Mouse (Mus musculus): Measurements from ENCODE around the gene Cdc42se2. TPM values are rescaled to one million over a fixed set of nuclear protein-coding genes. Genes with fewer than 3 reads are reported as not detected.

The Cdc42se2 gene
- 100 to 1,000 TPM; 143 to 149 TPM for total RNA-seq (2021)

GRCm38 (mm10) chr11:54787488-54788474 is at the start of gene Cdc42se2:
Gene Cdc42se2 (minus strand): TSS chr11:54787675.
- intact Hi-C loops (cut with DNase I), result loop anchor here (2.0 kb wide), 2 partner anchors 73 to 85 kb away; partner anchors contain the start of gene Lyrm7
- DNase-seq (ENCODE audit: low spot score in 2 of 2), result peak; percentile 96 to 98

GRCm38 (mm10) chr11:54836106-54836505 is 48.6 kb upstream of the Cdc42se2 start:
- intact Hi-C loops (cut with DNase I), result no loop called here
- DNase-seq (ENCODE audit: low spot score in 2 of 2), result no peak

- intact Hi-C loops (cut with DNase I), result loop anchor here (1.0 to 5.0 kb wide), 2 partner anchors 29 to 107 kb away; no protein-coding TSS in a partner anchor
- DNase-seq (ENCODE audit: low spot score in 2 of 2), result no peak
Measured at GRCm38 (mm10) chr11:54834596-54834995, 47.1 kb upstream of the Cdc42se2 start.

- intact Hi-C loops (cut with DNase I), result loop anchor here (1.0 to 5.0 kb wide), 3 partner anchors 29 to 107 kb away; no protein-coding TSS in a partner anchor
- DNase-seq (ENCODE audit: low spot score in 2 of 2), result peak; percentile 75 to 97
Measured at GRCm38 (mm10) chr11:54833833-54834232, 46.4 kb upstream of the Cdc42se2 start.

GRCm38 (mm10) chr11:54826819-54827218 is 39.3 kb upstream of the Cdc42se2 start:
- intact Hi-C loops (cut with DNase I), result no loop called here

GRCm38 (mm10) chr11:54825774-54826173 is 38.3 kb upstream of the Cdc42se2 start:
- intact Hi-C loops (cut with DNase I), result no loop called here
- DNase-seq (ENCODE audit: low spot score in 2 of 2), result no peak

More at GRCm38 (mm10) chr11:54826819-54827218, 39.3 kb upstream of the Cdc42se2 start:
- DNase-seq (ENCODE audit: low spot score in 2 of 2), result no peak

- peak; percentile 35 to 81 for DNase-seq (ENCODE audit: low spot score in 2 of 2)
- intact Hi-C loops (cut with DNase I), result no loop called here
Measured at GRCm38 (mm10) chr11:54823467-54823866, 36.0 kb upstream of the Cdc42se2 start.

- intact Hi-C loops (cut with DNase I), result no loop called here
- DNase-seq (ENCODE audit: low spot score in 2 of 2), result no peak
Measured at GRCm38 (mm10) chr11:54819489-54819888, 32.0 kb upstream of the Cdc42se2 start.

GRCm38 (mm10) chr11:54817449-54817848 is 30.0 kb upstream of the Cdc42se2 start:
- no peak for DNase-seq (ENCODE audit: low spot score in 2 of 2)
- intact Hi-C loops (cut with DNase I), result no loop called here

GRCm38 (mm10) chr11:54815659-54816058 is 28.2 kb upstream of the Cdc42se2 start:
- DNase-seq (ENCODE audit: low spot score in 2 of 2), result no peak
- intact Hi-C loops (cut with DNase I), result no loop called here

GRCm38 (mm10) chr11:54812812-54813516 is 25.5 kb upstream of the Cdc42se2 start:
- intact Hi-C loops (cut with DNase I), result no loop called here
- peak; percentile 57 to 78 for DNase-seq (ENCODE audit: low spot score in 2 of 2)

- DNase-seq (ENCODE audit: low spot score in 2 of 2), result no peak
- intact Hi-C loops (cut with DNase I), result no loop called here
Measured at GRCm38 (mm10) chr11:54812314-54812713, 24.8 kb upstream of the Cdc42se2 start.

- no peak for DNase-seq (ENCODE audit: low spot score in 2 of 2)
- intact Hi-C loops (cut with DNase I), result no loop called here
Measured at GRCm38 (mm10) chr11:54811054-54811453, 23.6 kb upstream of the Cdc42se2 start.

- no peak for DNase-seq (ENCODE audit: low spot score in 2 of 2)
- intact Hi-C loops (cut with DNase I), result no loop called here
Measured at GRCm38 (mm10) chr11:54809582-54809981, 22.1 kb upstream of the Cdc42se2 start.

GRCm38 (mm10) chr11:54808177-54808576 is 20.7 kb upstream of the Cdc42se2 start:
- no peak for DNase-seq (ENCODE audit: low spot score in 2 of 2)
- intact Hi-C loops (cut with DNase I), result no loop called here

GRCm38 (mm10) chr11:54807669-54808068 is 20.2 kb upstream of the Cdc42se2 start:
- no peak for DNase-seq (ENCODE audit: low spot score in 2 of 2)

GRCm38 (mm10) chr11:54806891-54807290 is 19.4 kb upstream of the Cdc42se2 start:
- no peak for DNase-seq (ENCODE audit: low spot score in 2 of 2)
- intact Hi-C loops (cut with DNase I), result no loop called here

More at GRCm38 (mm10) chr11:54807669-54808068, 20.2 kb upstream of the Cdc42se2 start:
- intact Hi-C loops (cut with DNase I), result no loop called here

- intact Hi-C loops (cut with DNase I), result loop anchor here (1.0 kb wide), 2 partner anchors 29 kb away; no protein-coding TSS in a partner anchor
Measured at GRCm38 (mm10) chr11:54805196-54805595, 17.7 kb upstream of the Cdc42se2 start.

GRCm38 (mm10) chr11:54802621-54803020 is 15.1 kb upstream of the Cdc42se2 start:
- intact Hi-C loops (cut with DNase I), result no loop called here
- DNase-seq (ENCODE audit: low spot score in 2 of 2), result no peak

More at GRCm38 (mm10) chr11:54805196-54805595, 17.7 kb upstream of the Cdc42se2 start:
- peak; percentile 80 to 97 for DNase-seq (ENCODE audit: low spot score in 2 of 2)
